Mouse (Mus musculus): ENCODE results near the gene Gm8765.
"Not testable (repeated sequence)": the region's sequence is repeated elsewhere in the genome, so short reads cannot be mapped to it uniquely, and the experiment has no call there.

Gm8765 gene

DNA sequence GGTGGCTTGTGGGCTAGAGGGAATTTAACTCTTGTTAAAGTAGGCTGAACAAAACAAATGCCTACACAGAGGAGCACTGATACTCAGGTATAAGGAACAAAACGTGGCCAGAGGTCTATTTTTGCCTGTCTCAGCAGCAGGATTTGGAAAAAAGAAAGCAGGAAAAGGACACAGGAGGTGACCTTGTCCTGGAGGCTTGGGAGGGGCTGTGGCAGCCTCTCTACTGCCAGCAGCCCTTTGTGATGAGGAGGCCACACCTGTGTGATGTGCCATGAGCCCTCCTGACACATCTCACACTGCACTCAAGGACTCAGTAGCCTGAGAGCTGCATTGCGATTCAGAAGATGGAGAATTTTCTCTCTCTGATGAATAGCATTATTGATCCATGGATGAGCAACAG is at the start of gene Gm8765:
Gene Gm8765 (plus strand): TSS at position 301 of the 400 bp plus-strand sequence.
- in situ Hi-C loops (cut with MboI; ENCODE audit: low pct_unique_long_range_greater_than_20kb in 1 of 2, low sequenced_read_pairs in 2 of 2, unreplicated experiment in 1 of 2), result not testable (repeated sequence)

DNA sequence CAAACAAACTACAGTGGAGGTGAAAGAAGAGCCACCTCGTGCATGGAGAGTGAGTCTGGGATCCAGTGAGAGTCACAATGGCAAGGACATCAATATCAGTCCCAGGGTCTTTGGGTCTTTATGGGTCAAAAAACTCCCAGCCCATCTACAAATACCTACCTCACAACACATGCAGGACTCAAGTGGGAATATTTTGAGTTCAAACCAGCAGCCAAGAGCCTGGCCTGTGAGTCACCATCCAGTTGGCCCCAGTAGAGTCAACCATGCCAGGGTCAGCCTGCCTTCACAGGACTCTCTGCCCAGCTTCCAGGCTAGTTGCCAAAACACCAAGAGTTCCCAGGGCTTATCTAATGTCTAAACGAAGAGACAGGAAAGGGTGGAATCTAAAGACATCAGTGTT is 49.3 kb upstream of the Gm8765 start:
- in situ Hi-C loops (cut with MboI; ENCODE audit: low pct_unique_long_range_greater_than_20kb in 1 of 2, low sequenced_read_pairs in 2 of 2, unreplicated experiment in 1 of 2), result not testable (repeated sequence)

DNA sequence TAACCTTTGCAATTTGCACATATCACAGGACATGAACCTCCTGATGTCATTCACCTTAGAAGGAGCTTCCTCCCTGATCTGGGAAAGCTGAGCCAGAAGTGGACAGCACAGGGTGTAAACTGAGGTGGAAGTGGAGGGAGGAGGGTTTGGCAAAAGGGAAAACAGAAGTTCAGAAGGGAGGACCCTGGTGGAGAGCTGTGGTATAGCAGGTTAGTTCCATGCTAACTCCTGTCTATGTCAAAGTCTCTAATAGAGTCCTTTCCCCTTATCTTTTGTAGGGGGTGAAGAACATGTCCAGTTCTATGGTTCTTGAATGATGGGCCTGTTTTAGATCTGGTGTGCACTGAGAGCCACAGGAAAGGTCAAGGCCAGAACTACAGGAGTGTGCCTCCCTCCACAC is 52.2 kb downstream of the Gm8765 start:
- in situ Hi-C loops (cut with MboI; ENCODE audit: low pct_unique_long_range_greater_than_20kb in 1 of 2, low sequenced_read_pairs in 2 of 2, unreplicated experiment in 1 of 2), result not testable (repeated sequence)

DNA sequence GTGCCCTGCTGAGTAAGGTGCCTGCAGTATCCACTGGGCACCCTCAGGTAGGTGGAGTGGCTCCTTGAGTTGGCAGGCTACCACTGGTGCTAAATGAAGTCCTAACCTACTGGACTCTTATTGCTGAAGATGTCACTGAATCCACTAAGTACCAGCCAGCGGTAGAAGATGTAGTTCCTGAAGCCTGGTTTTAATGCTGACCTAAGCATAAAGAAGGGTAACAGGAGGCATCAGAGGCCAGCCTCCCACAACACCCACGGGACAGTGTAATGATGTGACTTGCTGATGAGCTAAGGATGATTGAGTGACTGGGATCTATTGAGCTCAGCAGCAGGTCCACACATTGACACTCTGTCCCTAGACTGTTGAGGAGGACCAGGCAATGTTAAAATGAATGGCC is 53.6 kb downstream of the Gm8765 start:
- in situ Hi-C loops (cut with MboI; ENCODE audit: low pct_unique_long_range_greater_than_20kb in 1 of 2, low sequenced_read_pairs in 2 of 2, unreplicated experiment in 1 of 2), result no loop called here

DNA sequence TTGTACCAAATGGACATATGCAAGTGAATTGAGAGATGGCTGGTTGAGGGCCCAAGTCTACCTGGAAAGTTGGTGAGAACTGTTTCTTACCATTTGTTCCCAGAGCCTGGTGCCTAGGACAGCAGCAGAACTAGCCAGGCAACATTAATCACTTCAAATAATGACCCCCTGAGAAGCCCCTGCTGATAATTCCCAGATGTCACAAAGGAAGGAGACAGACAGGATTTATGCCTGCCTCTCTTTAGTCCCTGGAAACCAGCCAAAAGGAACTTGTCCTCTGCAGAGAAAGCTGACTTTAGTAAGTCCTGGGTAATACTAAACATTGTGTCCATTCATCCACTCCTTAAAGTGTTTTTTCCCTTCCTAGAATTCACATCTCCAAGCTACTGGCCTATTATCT is 54.8 kb downstream of the Gm8765 start:
- in situ Hi-C loops (cut with MboI; ENCODE audit: low pct_unique_long_range_greater_than_20kb in 1 of 2, low sequenced_read_pairs in 2 of 2, unreplicated experiment in 1 of 2), result not testable (repeated sequence)
